Mouse (Mus musculus) midbrain, embryonic 14.5 days (tissue): ENCODE measurements around the gene Milr1. TPM values are rescaled to one million over a fixed set of nuclear protein-coding genes. Genes with fewer than 3 reads are reported as not detected.
"Not testable (repeated sequence)": the region's sequence is repeated elsewhere in the genome, so short reads cannot be mapped to it uniquely, and the experiment has no call there.

Experiments
- ATAC-seq: fragments of 200-750 bp; cut with Nextera tagmentation; 2 replicates; pipeline ENCODE4 v1.8.0; 2017; ENCODE audit warnings: moderate number of reproducible peaks, moderate library complexity; ENCODE audit not compliant: low FRiP score, low TSS enrichment
- DNase-seq: peaks from one replicate; pipeline ENCODE4 v3.0.0-alpha.2; 2015
- H3K27ac ChIP-seq: fragments of 300-500 bp; sonication (generic); replicated peaks from 2 replicates; pipeline ENCODE4 v1.5.1; 2014; ENCODE audit warnings: mild to moderate bottlenecking, low read depth, low read length, moderate library complexity
- H3K27me3 ChIP-seq: fragments of 300-500 bp; sonication (generic); 2 replicates; pipeline ENCODE4 v1.6.1; 2014; ENCODE audit warnings: low read length, control low read depth, mixed read lengths; ENCODE audit not compliant: control insufficient read depth, insufficient read depth
- H3K36me3 ChIP-seq: fragments of 300-500 bp; sonication (generic); 2 replicates; pipeline ENCODE4 v1.6.1; 2014; ENCODE audit warnings: low read length, control low read depth; ENCODE audit not compliant: control insufficient read depth, insufficient read depth
- H3K4me1 ChIP-seq: fragments of 300-500 bp; sonication (generic); 2 replicates; pipeline ENCODE4 v1.6.1; 2014; ENCODE audit warnings: mild to moderate bottlenecking, antibody characterized with exemption, low read length, control low read depth; ENCODE audit not compliant: control insufficient read depth, insufficient read depth
- H3K4me2 ChIP-seq: fragments of 300-500 bp; sonication (generic); 2 replicates; pipeline ENCODE4 v1.6.1; 2014; ENCODE audit warnings: mild to moderate bottlenecking, low read length, moderate library complexity
- H3K4me3 ChIP-seq: fragments of 300-500 bp; sonication (generic); replicated peaks from 2 replicates; pipeline ENCODE4 v1.5.1; 2014; ENCODE audit warnings: low read depth, low read length
- H3K9ac ChIP-seq: fragments of 300-500 bp; sonication (generic); replicated peaks from 2 replicates; pipeline ENCODE4 v1.6.1; 2014; ENCODE audit warnings: mild to moderate bottlenecking, low read length, moderate library complexity
- H3K9me3 ChIP-seq: fragments of 300-500 bp; sonication (generic); 2 replicates; pipeline ENCODE4 v1.6.1; 2016; ENCODE audit warnings: low read length, control low read depth, mixed read lengths; ENCODE audit not compliant: control insufficient read depth
- WGBS: fragments of 180-500 bp; shearing (Covaris S2); extraction: QIAGEN DNeasy Blood & Tissue Kit; methylation state at CpG from one replicate; pipeline ENCODE4 v1.1.7; 2014; 5-methylcytosine and 5-hydroxymethylcytosine counted together
- polyA plus RNA-seq: library from polyadenylated mRNA; unstranded; fragments of >200 nt; fragmentation: Nextera tagmentation; extraction: Ambion mirVana; gene quantifications from 2 replicates; pipeline ENCODE4 v1.2.1, GENCODE M21; 2014

Gene Milr1
- polyA plus RNA-seq, 1 experiment from 2014 or later = 1.4 TPM

DNA sequence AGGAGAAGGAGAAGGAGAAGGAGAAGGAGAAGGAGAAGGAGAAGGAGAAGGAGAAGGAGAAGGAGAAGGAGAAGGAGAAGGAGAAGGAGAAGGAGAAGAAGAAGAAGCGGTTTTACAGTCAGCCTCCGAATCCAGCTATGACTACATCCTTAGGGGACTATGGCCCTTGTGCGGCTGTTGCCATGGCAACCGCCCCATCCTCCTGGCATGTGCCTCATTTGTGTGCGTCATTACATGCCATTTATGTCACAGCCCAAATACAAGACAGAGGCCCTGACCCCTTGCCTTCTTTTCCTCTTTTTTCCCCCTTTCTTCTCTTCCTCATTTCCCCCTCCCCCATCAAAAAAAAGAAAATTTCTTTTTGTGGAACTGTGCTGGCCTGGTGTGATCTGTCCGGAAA, 9.8 kb upstream of the Milr1 start:
- H3K4me3 ChIP-seq = no peak overlapping the region
- H3K27me3 ChIP-seq = no peaks in the 10 kb centered on the region
- H3K36me3 ChIP-seq = no peaks in the 10 kb centered on the region
- WGBS = 29% methylated on average over 6 of the region's 6 CpGs
- H3K4me1 ChIP-seq = peaks cover 17% of the 10 kb centered on the region
- no peaks in the 10 kb centered on the region for H3K9me3 ChIP-seq
- DNase-seq (peak; percentile 83), ATAC-seq (no peak; the same call in 1 of the 2 replicates)
- no peak overlapping the region for H3K4me2 ChIP-seq
- H3K27ac ChIP-seq = 0 out of 2 replicates have a peak overlapping the region, but pooled peaks have one; percentile 22
- H3K9ac ChIP-seq = no peak overlapping the region

DNA sequence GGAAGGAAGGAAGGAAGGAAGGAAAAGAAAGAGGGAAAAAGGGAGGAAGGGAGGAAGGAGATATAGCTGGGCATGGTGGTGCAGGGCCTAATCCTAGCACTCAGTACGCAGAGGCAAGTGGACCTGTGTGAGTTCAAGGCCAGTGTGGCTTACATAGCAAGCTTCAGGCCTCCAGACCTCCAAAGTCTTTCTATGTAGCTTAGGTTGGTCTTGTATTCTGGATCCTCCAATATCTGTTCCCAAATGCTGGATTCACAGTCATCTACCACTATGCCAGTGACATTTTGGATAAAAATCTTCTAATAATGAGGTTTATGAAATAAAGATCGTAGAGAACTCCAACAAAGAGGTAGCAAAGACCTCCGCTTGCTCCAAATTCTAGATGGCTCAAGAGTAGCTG, 9.2 kb upstream of the Milr1 start:
- DNase-seq = no peak
- no peak overlapping the region for H3K4me2 ChIP-seq
- no peak overlapping the region for H3K4me3 ChIP-seq
- no peaks in the 10 kb centered on the region for H3K36me3 ChIP-seq
- no peak overlapping the region for H3K9ac ChIP-seq
- H3K4me1 ChIP-seq = peaks cover 11% of the 10 kb centered on the region
- no peak for ATAC-seq
- 90% methylated on average over 3 of the region's 3 CpGs for WGBS
- H3K27ac ChIP-seq = no peak overlapping the region
- H3K27me3 ChIP-seq = no peaks in the 10 kb centered on the region
- no peaks in the 10 kb centered on the region for H3K9me3 ChIP-seq

DNA sequence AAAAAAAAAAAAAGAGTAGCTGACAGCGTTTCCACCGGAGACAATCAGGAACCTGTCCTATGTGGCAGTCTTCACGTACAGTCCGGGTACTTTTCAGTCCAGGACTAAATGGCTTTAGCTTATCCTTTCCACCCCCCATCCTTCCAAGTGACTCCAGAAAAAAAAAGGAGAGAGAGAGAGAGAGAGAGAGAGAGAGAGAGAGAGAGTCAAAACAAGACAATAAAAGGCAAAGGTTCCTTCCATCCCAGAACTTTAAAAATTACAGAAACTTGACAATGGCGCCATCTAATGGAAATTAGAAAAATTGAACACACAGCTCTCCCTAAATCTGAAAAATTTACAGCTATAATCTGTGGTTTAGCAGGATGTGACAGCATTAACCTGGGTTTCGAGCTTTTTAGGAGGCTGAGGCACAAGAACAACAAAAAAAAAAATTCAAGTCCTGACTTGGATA, 8.6 kb upstream of the Milr1 start:
- peaks cover 5% of the 10 kb centered on the region for H3K4me1 ChIP-seq
- H3K27me3 ChIP-seq = no peaks in the 10 kb centered on the region
- no peak overlapping the region for H3K4me3 ChIP-seq
- no peak for ATAC-seq
- no peaks in the 10 kb centered on the region for H3K36me3 ChIP-seq
- 39% methylated on average over 6 of the region's 6 CpGs for WGBS
- H3K4me2 ChIP-seq = no peak overlapping the region
- peak; percentile 78 for DNase-seq
- no peak overlapping the region for H3K9ac ChIP-seq
- H3K9me3 ChIP-seq = 0 out of 2 replicates have a peak, but pooled peaks cover 3% of the 10 kb centered on the region
- no peak overlapping the region for H3K27ac ChIP-seq

DNA sequence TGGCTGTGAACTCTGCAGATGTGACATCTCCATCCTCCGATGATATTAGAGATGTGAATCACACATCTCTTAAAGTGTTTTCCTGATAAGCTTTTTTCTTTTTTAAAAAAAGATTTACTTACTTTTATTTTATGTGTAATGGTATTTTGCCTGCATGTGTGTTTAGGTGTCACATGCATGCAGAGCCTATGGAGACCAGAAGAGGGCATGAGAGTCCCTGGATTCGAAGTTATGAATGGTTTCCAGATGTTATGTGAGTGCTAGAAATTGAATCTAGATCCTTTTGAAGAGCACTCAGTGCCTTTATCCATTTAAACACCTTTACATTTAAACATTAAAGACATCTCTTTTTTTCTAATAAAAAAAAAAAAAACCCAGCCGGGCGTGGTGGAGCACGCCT, 6.1 kb upstream of the Milr1 start:
- ATAC-seq (no peak), DNase-seq (no peak)
- no peaks in the 10 kb centered on the region for H3K27me3 ChIP-seq
- 0 out of 2 replicates have a peak, but pooled peaks cover 4% of the 10 kb centered on the region for H3K9me3 ChIP-seq
- H3K4me1 ChIP-seq = no peaks in the 10 kb centered on the region
- H3K4me3 ChIP-seq = no peak overlapping the region
- no peak overlapping the region for H3K27ac ChIP-seq
- no peak overlapping the region for H3K4me2 ChIP-seq
- no peak overlapping the region for H3K9ac ChIP-seq
- H3K36me3 ChIP-seq = no peaks in the 10 kb centered on the region
- 95% methylated on average over 5 of the region's 5 CpGs for WGBS

DNA sequence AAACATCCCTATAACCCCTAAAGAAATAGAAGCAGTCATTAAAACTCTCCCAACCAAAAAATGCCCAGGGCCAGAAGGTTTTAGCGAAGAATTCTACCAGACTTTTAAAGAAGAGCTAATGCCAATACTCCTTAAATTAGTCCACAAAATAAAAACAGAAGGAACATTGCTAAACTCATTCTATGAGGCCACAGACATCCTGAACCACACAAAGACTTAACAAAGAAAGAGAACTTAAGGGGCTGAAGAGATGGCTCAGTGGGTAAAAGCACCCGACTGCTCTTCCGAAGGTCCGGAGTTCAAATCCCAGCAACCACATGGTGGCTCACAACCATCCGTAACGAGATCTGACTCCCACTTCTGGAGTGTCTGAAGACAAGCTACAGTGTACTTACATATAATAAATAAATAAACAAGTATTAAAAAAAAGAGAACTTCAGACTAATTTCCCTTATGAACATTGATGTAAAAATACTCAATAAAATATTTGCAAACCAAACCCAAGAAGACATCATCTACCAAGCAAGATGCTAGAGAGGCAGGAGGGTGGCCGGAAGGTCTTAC, 1.4 kb upstream of the Milr1 start:
- not testable (repeated sequence) for H3K27me3 ChIP-seq

DNA sequence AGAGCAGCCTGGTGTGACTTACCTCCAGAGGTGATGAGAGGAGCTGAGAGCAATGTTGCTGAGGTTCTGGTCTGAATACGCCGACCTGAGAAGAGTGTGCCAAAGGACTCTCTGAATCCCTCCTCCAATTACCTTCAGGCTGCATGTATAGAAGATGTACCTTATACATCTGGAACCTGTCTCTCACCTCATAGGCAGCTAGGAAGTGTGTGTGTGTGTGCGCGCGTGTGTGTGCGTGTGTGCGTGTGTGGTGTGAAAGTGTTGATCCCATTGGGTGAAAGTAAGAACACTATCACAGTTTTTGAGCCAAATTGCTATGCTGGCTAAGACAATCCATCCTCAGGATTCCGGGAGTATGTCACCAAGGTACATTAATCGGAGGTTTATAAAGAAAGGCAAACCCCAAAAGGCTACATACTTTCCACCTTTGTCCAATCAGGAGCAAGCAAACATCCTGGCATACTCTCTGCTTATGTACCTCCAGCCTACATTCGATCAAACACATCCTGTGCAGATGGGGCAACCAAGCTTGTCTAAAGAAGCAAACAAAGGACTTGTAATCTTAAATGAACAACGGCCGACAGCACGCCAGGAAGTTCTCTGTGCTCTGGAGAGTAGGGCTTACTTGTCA, 790 bp upstream of the Milr1 start, which contains the start of gene Pecam1:
Gene Pecam1 (minus strand): TSS at position 508 of the 631 bp plus-strand sequence.
- ATAC-seq = no peak
- WGBS = 88% methylated on average over 13 of the region's 13 CpGs

More for the DNA sequence above, 1.4 kb upstream of the Milr1 start:
- H3K9me3 ChIP-seq, H3K9ac ChIP-seq, H3K4me3 ChIP-seq, H3K4me1 ChIP-seq, DNase-seq, ATAC-seq, H3K27ac ChIP-seq, H3K4me2 ChIP-seq, H3K36me3 ChIP-seq: not testable (repeated sequence)
- 96% methylated on average over 7 of the region's 7 CpGs for WGBS

DNA sequence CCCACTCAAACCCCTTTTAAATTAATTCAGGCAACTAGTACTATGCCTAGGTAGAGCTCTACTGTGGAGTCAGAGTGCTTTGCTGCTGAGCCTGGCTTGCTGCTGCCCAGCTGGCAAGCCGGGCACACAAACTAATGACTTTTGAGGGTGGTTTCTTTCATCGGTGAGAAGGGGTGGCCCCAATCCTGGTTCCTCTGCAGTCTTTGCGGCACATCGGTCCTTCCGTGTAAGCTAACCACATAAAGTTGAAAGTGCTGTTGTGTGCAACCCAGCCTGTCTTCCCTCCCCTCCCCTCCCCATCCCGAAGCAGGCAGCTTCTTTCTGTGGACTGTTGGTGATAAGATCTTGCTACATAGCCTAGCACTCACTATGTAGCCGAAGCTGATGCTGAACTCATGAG, 1.1 kb downstream of the Milr1 start:
- Histone ChIP-seq H3K36me3 (no peaks in the 10 kb centered on the region), H3K9ac (no peak overlapping the region), H3K4me2 (no peak overlapping the region), H3K4me3 (no peak overlapping the region), H3K27me3 (no peaks in the 10 kb centered on the region), H3K27ac (no peak overlapping the region), H3K9me3 (0 out of 2 replicates have a peak, but pooled peaks cover 4% of the 10 kb centered on the region), H3K4me1 (no peaks in the 10 kb centered on the region)
- DNase-seq (no peak), ATAC-seq (no peak)
- 91% methylated on average over 7 of the region's 7 CpGs for WGBS

More for the DNA sequence above, 790 bp upstream of the Milr1 start, which contains the start of gene Pecam1:
- Histone ChIP-seq H3K9me3 (0 out of 2 replicates have a peak, but pooled peaks cover 4% of the 10 kb centered on the region), H3K4me1 (no peaks in the 10 kb centered on the region), H3K27ac (no peak within 1 kb of the TSS), H3K4me2 (no peak within 1 kb of the TSS), H3K4me3 (no peak within 1 kb of the TSS), H3K27me3 (no peaks in the 10 kb centered on the region), H3K36me3 (no peaks in the 10 kb centered on the region), H3K9ac (no peak within 1 kb of the TSS)
- DNase-seq = no peak

DNA sequence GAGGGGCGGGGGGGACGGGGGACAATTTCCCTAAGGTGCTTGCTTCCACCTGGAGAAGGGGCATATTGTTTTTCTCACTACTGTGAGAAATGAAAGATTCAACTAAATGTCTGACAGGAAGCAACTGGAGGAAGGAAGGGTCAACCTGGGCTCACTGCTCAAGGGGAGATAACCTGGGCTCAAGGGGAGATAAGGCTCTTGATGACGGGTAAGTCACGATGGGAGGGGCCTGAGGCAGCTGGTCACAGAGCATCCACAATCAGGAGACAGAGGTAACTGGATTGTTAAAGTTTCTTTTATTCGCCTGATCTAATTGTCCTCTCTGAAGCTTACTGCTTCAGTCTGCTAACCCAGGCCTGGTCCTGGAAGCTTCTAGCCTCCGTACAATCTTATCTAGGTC, 2.3 kb downstream of the Milr1 start:
- no peak overlapping the region for H3K9ac ChIP-seq
- 86% methylated on average over 6 of the region's 6 CpGs for WGBS
- H3K9me3 ChIP-seq = no peaks in the 10 kb centered on the region
- no peak overlapping the region for H3K4me2 ChIP-seq
- no peak overlapping the region for H3K27ac ChIP-seq
- DNase-seq = no peak
- H3K4me1 ChIP-seq = no peaks in the 10 kb centered on the region
- no peaks in the 10 kb centered on the region for H3K36me3 ChIP-seq
- H3K4me3 ChIP-seq = no peak overlapping the region
- ATAC-seq = no peak
- no peaks in the 10 kb centered on the region for H3K27me3 ChIP-seq

DNA sequence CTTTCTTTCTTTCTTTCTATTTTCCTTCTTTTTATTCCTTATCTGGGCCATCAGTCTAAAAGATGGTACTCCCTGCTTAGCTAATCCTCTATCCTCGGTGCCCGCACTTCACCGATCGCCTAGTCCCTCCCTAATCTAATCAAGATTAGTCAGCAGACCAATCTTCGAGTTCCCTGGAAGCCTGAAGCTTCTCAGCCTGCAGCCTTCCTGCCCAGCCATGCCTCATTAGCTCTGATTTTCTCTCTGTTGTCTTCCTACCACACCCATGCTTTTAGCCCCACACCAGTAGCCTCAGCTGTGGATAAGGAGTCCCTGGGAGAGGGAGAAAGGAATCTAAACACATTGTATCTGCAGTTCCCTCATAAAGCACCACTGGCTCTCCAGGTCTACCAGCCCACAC, 4.6 kb downstream of the Milr1 start:
- Histone ChIP-seq H3K4me2 (no peak overlapping the region), H3K27me3 (no peaks in the 10 kb centered on the region), H3K4me1 (no peaks in the 10 kb centered on the region), H3K27ac (no peak overlapping the region), H3K9ac (no peak overlapping the region), H3K36me3 (no peaks in the 10 kb centered on the region), H3K4me3 (no peak overlapping the region), H3K9me3 (no peaks in the 10 kb centered on the region)
- no peak for ATAC-seq
- DNase-seq = no peak
- 20% methylated on average over 5 of the region's 5 CpGs for WGBS
